Mouse (Mus musculus) lung, postnatal 10 days (tissue): ENCODE measurements around the gene Ak9.

Experiments used
- DNase-seq: peaks from one replicate; pipeline ENCODE4 v3.0.0; 2021

Gene Ak9

GRCm38 (mm10) chr10:41459990-41460389 is 156.2 kb downstream of the Ak9 start:
- no peak for DNase-seq

- no peak for DNase-seq
Observed at GRCm38 (mm10) chr10:41460501-41460900, 156.7 kb downstream of the Ak9 start.

- DNase-seq = no peak
Observed at GRCm38 (mm10) chr10:41461057-41461722, 157.4 kb downstream of the Ak9 start.

- DNase-seq = no peak
Observed at GRCm38 (mm10) chr10:41464401-41464955, 160.7 kb downstream of the Ak9 start.

GRCm38 (mm10) chr10:41467325-41467724 is 163.5 kb downstream of the Ak9 start:
- DNase-seq = no peak

- no peak for DNase-seq
Observed at GRCm38 (mm10) chr10:41470693-41471092, 166.9 kb downstream of the Ak9 start.

GRCm38 (mm10) chr10:41472534-41472933 is 168.8 kb downstream of the Ak9 start:
- no peak for DNase-seq

- DNase-seq = no peak
Observed at GRCm38 (mm10) chr10:41472962-41473481, 169.2 kb downstream of the Ak9 start.

GRCm38 (mm10) chr10:41473782-41474468 is 170.1 kb downstream of the Ak9 start:
- DNase-seq = peak; percentile 57

- peak; percentile 70 for DNase-seq
Observed at GRCm38 (mm10) chr10:41474981-41475391, 171.2 kb downstream of the Ak9 start.

- peak; percentile 81 for DNase-seq
Observed at GRCm38 (mm10) chr10:41476171-41477017, 172.6 kb downstream of the Ak9 start, which contains the start of gene Mical1. TSS of gene Mical1 (plus strand) at chr10:41476314.

- peak; percentile 50 for DNase-seq
Observed at GRCm38 (mm10) chr10:41477018-41477277, 173.2 kb downstream of the Ak9 start.

- DNase-seq = peak; percentile 91
Observed at GRCm38 (mm10) chr10:41477278-41478181, 173.8 kb downstream of the Ak9 start.

- DNase-seq = no peak
Observed at GRCm38 (mm10) chr10:41479961-41480360, 176.2 kb downstream of the Ak9 start.

GRCm38 (mm10) chr10:41480938-41481880 is 177.4 kb downstream of the Ak9 start:
- DNase-seq = no peak

GRCm38 (mm10) chr10:41482446-41482845 is 178.7 kb downstream of the Ak9 start:
- no peak for DNase-seq
